Mouse (Mus musculus) heart, embryonic 12.5 days (tissue): ENCODE results near the gene Nat8f2. TPM values are rescaled to one million over a fixed set of nuclear protein-coding genes. Genes with fewer than 3 reads are reported as not detected.

ENCODE experiments used
- ATAC-seq: fragments of 200-750 bp; cut with Nextera tagmentation; 2 replicates; pipeline ENCODE4 v1.8.0; 2017; ENCODE audit warnings: moderate TSS enrichment, moderate library complexity; ENCODE audit not compliant: insufficient number of reproducible peaks, low FRiP score
- H3K27ac ChIP-seq: fragments of 300-500 bp; sonication (generic); 2 replicates; pipeline ENCODE4 v1.5.1; 2016; ENCODE audit warnings: mild to moderate bottlenecking, moderate library complexity; ENCODE audit not compliant: poor library complexity, severe bottlenecking
- H3K27me3 ChIP-seq: fragments of 300-500 bp; sonication (generic); replicated peaks from 2 replicates; pipeline ENCODE4 v1.6.1; 2016; ENCODE audit warnings: mild to moderate bottlenecking, moderate library complexity
- H3K36me3 ChIP-seq: fragments of 300-500 bp; sonication (generic); 2 replicates; pipeline ENCODE4 v1.6.1; 2016; ENCODE audit warnings: mild to moderate bottlenecking, moderate library complexity
- H3K4me1 ChIP-seq: fragments of 300-500 bp; sonication (generic); replicated peaks from 2 replicates; pipeline ENCODE4 v1.6.1; 2016; ENCODE audit warnings: mild to moderate bottlenecking
- H3K4me2 ChIP-seq: fragments of 300-500 bp; sonication (generic); 2 replicates; pipeline ENCODE4 v1.6.1; 2016; ENCODE audit warnings: mild to moderate bottlenecking, moderate library complexity
- H3K4me3 ChIP-seq: fragments of 300-500 bp; sonication (generic); 2 replicates; pipeline ENCODE4 v1.5.1; 2016; ENCODE audit warnings: mild to moderate bottlenecking
- H3K9ac ChIP-seq: fragments of 300-500 bp; sonication (generic); 2 replicates; pipeline ENCODE4 v1.6.1; 2016; ENCODE audit warnings: mild to moderate bottlenecking, moderate library complexity
- H3K9me3 ChIP-seq: fragments of 300-500 bp; sonication (generic); replicated peaks from 2 replicates; pipeline ENCODE4 v1.6.1; 2016; ENCODE audit warnings: mild to moderate bottlenecking, moderate library complexity
- WGBS: fragments of 180-500 bp; shearing (Covaris S2); methylation state at CpG from one replicate; pipeline ENCODE4 v1.1.7; 2016; 5-methylcytosine and 5-hydroxymethylcytosine counted together
- polyA plus RNA-seq: library from polyadenylated mRNA; unstranded; fragments of >200 nt; fragmentation: Nextera tagmentation; extraction: Ambion mirVana; gene quantifications from 2 replicates; pipeline ENCODE4 v1.2.1, GENCODE M21; 2016

Gene Nat8f2
- polyA plus RNA-seq, 1 experiment from 2014 or later: not detected

DNA sequence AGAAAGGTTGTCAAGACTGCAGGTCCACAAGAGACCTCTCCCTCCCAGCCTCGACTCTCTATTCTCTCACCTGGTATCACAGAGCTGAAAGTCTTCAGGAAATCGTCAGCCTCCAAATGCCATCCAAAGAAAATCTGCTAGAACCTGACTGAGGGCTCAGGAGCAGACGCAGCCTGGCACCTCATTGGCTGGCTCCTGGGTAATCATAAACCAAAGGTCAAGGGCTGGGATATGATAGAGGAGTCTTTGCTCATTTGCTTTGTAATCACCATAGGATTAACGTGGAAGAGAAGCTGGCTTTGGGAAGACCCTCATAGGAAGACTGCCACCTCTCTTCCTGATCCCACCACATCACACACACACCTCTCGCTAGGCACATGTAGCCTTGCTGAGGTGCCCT lies 48.1 kb downstream of the Nat8f2 start, which contains the start of the genes Nat8f6 and Nat8f5:
Gene Nat8f6, minus strand, starts transcription at position 118 of the 400 bp plus-strand sequence.
Gene Nat8f5, minus strand, starts transcription at position 136 of the 400 bp plus-strand sequence.
- Histone ChIP-seq H3K4me3 (no peak within 1 kb of the TSS), H3K4me1 (no peaks in the 10 kb centered on the region), H3K27ac (no peak within 1 kb of the TSS), H3K9ac (no peak within 1 kb of the TSS), H3K27me3 (no peaks in the 10 kb centered on the region), H3K9me3 (peaks cover 2% of the 10 kb centered on the region; the same call in 1 of the 2 replicates), H3K36me3 (no peaks in the 10 kb centered on the region), H3K4me2 (no peak within 1 kb of the TSS)
- 78% methylated on average over 5 of the region's 5 CpGs for WGBS
- ATAC-seq: no peak

GRCm38 (mm10) chr6:85818338-85818737 lies 50.6 kb downstream of the Nat8f2 start:
- no peaks in the 10 kb centered on the region for H3K27me3 ChIP-seq
- 0 out of 2 replicates have a peak, but pooled peaks cover 2% of the 10 kb centered on the region for H3K9me3 ChIP-seq
- no peak overlapping the region for H3K4me3 ChIP-seq
- no peak overlapping the region for H3K27ac ChIP-seq
- H3K4me2 ChIP-seq: no peak overlapping the region
- 52% methylated on average over 1 of the region's 1 CpGs for WGBS
- H3K9ac ChIP-seq: no peak overlapping the region
- no peak for ATAC-seq
- H3K4me1 ChIP-seq: no peaks in the 10 kb centered on the region
- H3K36me3 ChIP-seq: no peaks in the 10 kb centered on the region

Other genes with a start within 250 kb of the Nat8f2 start
- gene Nat8f7, start 156.0 kb downstream of the Nat8f2 start, polyA plus RNA-seq: not detected in 2 replicates
- 0.15 and 0.34 TPM in 2 replicates for gene Nat8f3, start 103.4 kb downstream of the Nat8f2 start, polyA plus RNA-seq
- not detected in 2 replicates for gene Nat8f6, start 48.2 kb downstream of the Nat8f2 start, polyA plus RNA-seq
- gene Nat8f5, start 48.2 kb downstream of the Nat8f2 start, polyA plus RNA-seq: not detected in 2 replicates
- gene Nat8, start 37.1 kb downstream of the Nat8f2 start, polyA plus RNA-seq: not detected in 2 replicates
- 2.4 TPM in 2 replicates for gene Nat8f4, start 35.7 kb upstream of the Nat8f2 start, polyA plus RNA-seq
- 24.3 and 24.6 TPM in 2 replicates for gene Tprkb, start 42.7 kb upstream of the Nat8f2 start, polyA plus RNA-seq
- 3.7 and 4.7 TPM in 2 replicates for gene Nat8f1, start 46.5 kb upstream of the Nat8f2 start, polyA plus RNA-seq
- gene Dusp11, start 92.5 kb upstream of the Nat8f2 start, polyA plus RNA-seq: 51.4 and 51.8 TPM in 2 replicates
- gene Figla, start 147.0 kb upstream of the Nat8f2 start, polyA plus RNA-seq: not detected in 2 replicates
- gene Add2, start 159.5 kb upstream of the Nat8f2 start, polyA plus RNA-seq: 10.8 and 12.3 TPM in 2 replicates